Comparison of ENCODE assay signal across 23 mouse cellular contexts in the genomic region with DNA sequence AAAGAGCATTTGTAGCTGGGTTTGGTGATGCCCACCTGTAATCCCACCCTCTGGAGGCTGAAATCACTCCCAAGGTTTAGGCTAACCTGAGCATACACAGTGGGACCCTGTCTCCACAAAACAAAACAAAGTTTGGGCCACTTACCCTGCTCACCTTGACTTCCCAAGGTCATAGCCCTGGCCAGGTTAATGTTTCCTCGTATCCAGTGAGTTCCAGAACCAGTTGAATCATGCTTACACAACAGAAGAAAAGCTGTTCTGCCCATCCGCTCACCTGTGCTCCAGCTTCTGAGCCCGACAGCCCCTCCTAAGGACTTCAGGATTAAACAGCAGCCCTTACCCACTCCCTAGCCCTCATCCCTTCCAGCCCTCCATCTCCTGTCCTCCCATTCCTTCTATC. TPM values are rescaled to one million over a fixed set of nuclear protein-coding genes. Genes with fewer than 3 reads are reported as not detected.
DNase-seq lines count a peak whose midpoint lies in the region; ATAC-seq lines count a peak whose summit lies in the region.
"Had no signal": no experiment of that assay in that cellular context is flagged by ENCODE, and none has a peak within 500 bp of the region (broad histone marks: within the 10 kb centered on the region; RNA-seq: fewer than 3 reads in every experiment).

No protein-coding gene starts in this region.

- H3K27me3 ChIP-seq in kidney, embryonic 14.5 days (ENCODE audit: control insufficient read depth, insufficient read depth, low read length) = no peaks in the 10 kb centered on the region; the same call in 1 of the 2 replicates
- H3K27me3 ChIP-seq: hindbrain, embryonic 12.5 days; Patski had no signal

- 78% methylated on average over 3 of the region's 3 CpGs for WGBS in kidney, embryonic 14.5 days

- no peak overlapping the region for H3K4me2 ChIP-seq in kidney, embryonic 14.5 days (replicated peaks; ENCODE audit: low read depth, low read length)
- H3K4me2 ChIP-seq: forebrain, embryonic 13.5 days; heart, embryonic 11.5 days; hindbrain, embryonic 12.5 days had no signal

- no peak overlapping the region for H3K9ac ChIP-seq in kidney, embryonic 14.5 days (ENCODE audit: low read depth, low read length)
- H3K9ac ChIP-seq: forebrain, embryonic 13.5 days; hindbrain, embryonic 12.5 days had no signal

- 0 out of 2 replicates have a peak, but pooled peaks cover 9% of the 10 kb centered on the region for H3K4me1 ChIP-seq in kidney, embryonic 14.5 days (ENCODE audit: control insufficient read depth, insufficient read depth, low read length)
- H3K4me1 ChIP-seq: forebrain, embryonic 13.5 days; hindbrain, embryonic 12.5 days had no signal

- H3K36me3 ChIP-seq in kidney, embryonic 14.5 days (ENCODE audit: control insufficient read depth, insufficient read depth, low read length) = no peaks in the 10 kb centered on the region
- H3K36me3 ChIP-seq: forebrain, embryonic 10.5 days; G1E; hindbrain, embryonic 12.5 days had no signal

- peak; percentile 62 for DNase-seq in kidney, adult 18-20 months
- DNase-seq in kidney, postnatal 10 days = no peak
- peak; percentile 87 for DNase-seq in kidney, adult 9 months
- peak; percentile 56 for DNase-seq in kidney, postnatal 14 days
- peak; percentile 68 to 84 for DNase-seq in kidney, postnatal 36 days
- no peak for DNase-seq in layer of hippocampus, postnatal 10 days (ENCODE audit: low spot score in 2 of 2)
- DNase-seq: adrenal gland, postnatal 10 days; adrenal gland, postnatal 36 days; B cell, adult 2 months; cerebellum, adult 18-20 months; cerebellum, adult 9-10 months; cerebellum, postnatal 14 days; gastrocnemius, adult 2 months; gastrocnemius, postnatal 14 days; heart, adult 11 months had no signal

- no peak for ATAC-seq in kidney, embryonic 14.5 days (ENCODE audit: low FRiP score, low TSS enrichment)
- ATAC-seq: forebrain, embryonic 13.5 days; forebrain, embryonic 16.5 days; Patski had no signal

- no peak overlapping the region for H3K4me3 ChIP-seq in kidney, embryonic 14.5 days (ENCODE audit: low read length)
- H3K4me3 ChIP-seq: forebrain, embryonic 10.5 days; forebrain, embryonic 13.5 days; gastrocnemius, adult 2 months; hindbrain, embryonic 12.5 days had no signal

- no peak overlapping the region for H3K27ac ChIP-seq in kidney, embryonic 14.5 days (ENCODE audit: low read depth, low read length)
- H3K27ac ChIP-seq: forebrain, embryonic 10.5 days; forebrain, embryonic 13.5 days; gastrocnemius, adult 2 months; hindbrain, embryonic 12.5 days had no signal

- H3K9me3 ChIP-seq in kidney, embryonic 14.5 days (ENCODE audit: control insufficient read depth, low read length) = no peaks in the 10 kb centered on the region
- H3K9me3 ChIP-seq: forebrain, embryonic 10.5 days; forebrain, embryonic 13.5 days; G1E; hindbrain, embryonic 12.5 days had no signal

RNA-seq across cellular contexts. Expression of gene Slc41a3, which starts 57.5 kb away (rescaled TPM):
- 4.2 and 7.2 TPM in 2 replicates for polyA plus RNA-seq in kidney, embryonic 14.5 days (2014; fragmentation: Nextera tagmentation; extraction: Ambion mirVana)
- total RNA-seq in layer of hippocampus, postnatal 10 days (2021) = 1 to 10 TPM; 8.2 TPM

Comparison
In these comparisons a context has a peak if more than half of its experiments do, and no peak if none do; other contexts are left out.
1. DNase-seq: peak in kidney, adult 18-20 months (single experiment), kidney, adult 9 months (single experiment), kidney, postnatal 14 days (single experiment) and kidney, postnatal 36 days (2 of 2); none in kidney, postnatal 10 days (single experiment) and layer of hippocampus, postnatal 10 days (0 of 2).